Mouse (Mus musculus) stomach, embryonic 16.5 days (tissue): Measurements from ENCODE around the gene Aff3. TPM values are rescaled to one million over a fixed set of nuclear protein-coding genes. Genes with fewer than 3 reads are reported as not detected.

Experiments used
- ATAC-seq: fragments of 200-750 bp; cut with Nextera tagmentation; 2 replicates; pipeline ENCODE4 v1.8.0; 2017; ENCODE audit warnings: moderate number of reproducible peaks, moderate TSS enrichment; ENCODE audit not compliant: insufficient read depth, low FRiP score
- H3K27ac ChIP-seq: fragments of 300-500 bp; sonication (generic); 2 replicates; pipeline ENCODE4 v1.5.1; 2014; ENCODE audit warnings: low read length
- H3K27me3 ChIP-seq: fragments of 300-500 bp; sonication (generic); 2 replicates; pipeline ENCODE4 v1.6.1; 2014; ENCODE audit warnings: low read length, control low read depth, mixed read lengths; ENCODE audit not compliant: control insufficient read depth, insufficient read depth
- H3K36me3 ChIP-seq: fragments of 300-500 bp; sonication (generic); 2 replicates; pipeline ENCODE4 v1.6.1; 2014; ENCODE audit warnings: low read length; ENCODE audit not compliant: control insufficient read depth, insufficient read depth
- H3K4me1 ChIP-seq: fragments of 300-500 bp; sonication (generic); 2 replicates; pipeline ENCODE4 v1.6.1; 2014; ENCODE audit warnings: low read length, control low read depth, mixed read lengths; ENCODE audit not compliant: control insufficient read depth, insufficient read depth
- H3K4me2 ChIP-seq: fragments of 300-500 bp; sonication (generic); 2 replicates; pipeline ENCODE4 v1.6.1; 2014; ENCODE audit warnings: low read depth, low read length, mixed read lengths
- H3K4me3 ChIP-seq: fragments of 300-500 bp; sonication (generic); replicated peaks from 2 replicates; pipeline ENCODE4 v1.5.1; 2014; ENCODE audit warnings: mild to moderate bottlenecking, low read length
- H3K9ac ChIP-seq: fragments of 300-500 bp; sonication (generic); 2 replicates; pipeline ENCODE4 v1.6.1; 2014; ENCODE audit warnings: low read length
- H3K9me3 ChIP-seq: fragments of 300-500 bp; sonication (generic); replicated peaks from 2 replicates; pipeline ENCODE4 v1.6.1; 2016; ENCODE audit warnings: low read length, control low read depth; ENCODE audit not compliant: control insufficient read depth
- WGBS: fragments of 180-500 bp; shearing (Covaris S2); extraction: QIAGEN DNeasy Blood & Tissue Kit; methylation state at CpG from one replicate; pipeline ENCODE4 v1.1.7; 2014; 5-methylcytosine and 5-hydroxymethylcytosine counted together
- polyA plus RNA-seq: library from polyadenylated mRNA; unstranded; fragments of >200 nt; fragmentation: Nextera tagmentation; extraction: Ambion mirVana; gene quantifications from 2 replicates; pipeline ENCODE4 v1.2.1, GENCODE M21; 2015

Aff3 gene
- polyA plus RNA-seq, 1 experiment from 2014 or later: 3.0 TPM

GRCm38 (mm10) chr1:38516225-38516624 is 148.5 kb downstream of the Aff3 start:
- H3K27ac ChIP-seq: no peak overlapping the region
- H3K4me1 ChIP-seq: peaks cover 9% of the 10 kb centered on the region; the same call in 1 of the 2 replicates
- no peaks in the 10 kb centered on the region for H3K9me3 ChIP-seq
- H3K27me3 ChIP-seq: no peaks in the 10 kb centered on the region
- no peak overlapping the region for H3K4me2 ChIP-seq
- 0 out of 2 replicates have a peak, but pooled peaks cover under 1% of the 10 kb centered on the region for H3K36me3 ChIP-seq
- H3K4me3 ChIP-seq: no peak overlapping the region
- H3K9ac ChIP-seq: no peak overlapping the region
- 19% methylated on average over 1 of the region's 1 CpGs for WGBS
- ATAC-seq: no peak

DNA sequence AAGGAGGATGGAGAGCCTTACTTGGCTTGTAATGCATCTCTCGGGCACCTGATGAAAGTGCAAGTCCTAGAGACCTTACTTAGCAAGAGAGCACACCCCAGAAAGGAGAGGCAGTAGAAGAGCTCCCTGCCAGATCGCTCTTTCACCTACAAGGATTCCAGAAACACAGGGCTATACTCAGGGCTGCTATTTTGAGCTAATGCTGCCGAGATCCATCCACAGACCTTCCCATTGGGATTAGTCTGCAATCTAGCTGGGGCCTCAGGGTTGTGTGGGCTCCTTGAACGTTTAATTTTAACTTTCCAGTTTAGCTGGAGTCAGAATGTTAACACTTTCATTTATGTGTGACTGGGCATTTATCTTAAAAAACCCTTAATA is 150.1 kb downstream of the Aff3 start:
- no peak overlapping the region for H3K9ac ChIP-seq
- no peak overlapping the region for H3K4me3 ChIP-seq
- no peaks in the 10 kb centered on the region for H3K9me3 ChIP-seq
- H3K27ac ChIP-seq: no peak overlapping the region
- 65% methylated on average over 4 of the region's 4 CpGs for WGBS
- peaks cover 9% of the 10 kb centered on the region; the same call in 1 of the 2 replicates for H3K4me1 ChIP-seq
- no peaks in the 10 kb centered on the region for H3K27me3 ChIP-seq
- no peaks in the 10 kb centered on the region for H3K36me3 ChIP-seq
- H3K4me2 ChIP-seq: no peak overlapping the region
- ATAC-seq: no peak

DNA sequence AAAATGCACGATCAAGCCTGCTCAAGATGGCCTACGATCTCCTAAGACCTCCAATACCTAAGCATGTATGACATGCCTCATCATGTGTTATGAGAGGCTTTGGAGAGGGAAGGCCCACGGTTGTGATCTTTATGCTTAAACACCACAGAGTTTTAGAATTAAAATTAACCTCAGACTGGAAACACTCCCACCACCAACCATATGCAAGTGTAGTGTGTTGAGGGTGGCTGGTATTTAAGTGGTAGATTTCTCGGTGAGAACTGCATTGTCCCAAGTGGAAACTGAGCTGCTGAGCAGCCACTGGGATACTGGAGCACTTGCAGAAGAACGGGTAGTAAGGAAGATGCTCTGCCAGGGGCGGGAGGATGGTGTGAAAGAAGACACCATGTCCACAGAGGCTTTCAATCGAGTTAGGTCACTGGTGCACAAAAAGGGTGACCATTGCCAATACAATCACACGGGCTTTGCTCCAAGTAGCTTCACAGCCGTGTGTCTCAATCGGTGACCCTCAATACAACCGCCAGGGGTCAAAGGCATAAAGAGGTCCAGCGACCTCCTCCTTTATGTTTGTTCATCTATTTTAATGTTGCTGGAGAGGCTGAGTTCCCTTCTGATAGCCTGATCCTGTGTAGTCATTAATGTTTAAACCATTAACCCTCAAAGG is 150.7 kb downstream of the Aff3 start:
- Histone ChIP-seq H3K9me3 (no peaks in the 10 kb centered on the region), H3K27me3 (no peaks in the 10 kb centered on the region), H3K36me3 (no peaks in the 10 kb centered on the region), H3K27ac (no peak overlapping the region), H3K4me2 (no peak overlapping the region), H3K4me1 (peaks cover 9% of the 10 kb centered on the region; the same call in 1 of the 2 replicates), H3K4me3 (no peak overlapping the region), H3K9ac (no peak overlapping the region)
- no peak for ATAC-seq
- WGBS: 81% methylated on average over 12 of the region's 12 CpGs

GRCm38 (mm10) chr1:38512258-38513081 is 152.3 kb downstream of the Aff3 start:
- 37% methylated on average over 15 of the region's 15 CpGs for WGBS

GRCm38 (mm10) chr1:38511076-38511475 is 153.7 kb downstream of the Aff3 start:
- WGBS: 47% methylated on average over 5 of the region's 5 CpGs
- peaks cover 9% of the 10 kb centered on the region; the same call in 1 of the 2 replicates for H3K4me1 ChIP-seq

More at GRCm38 (mm10) chr1:38512258-38513081, 152.3 kb downstream of the Aff3 start:
- no peaks in the 10 kb centered on the region for H3K36me3 ChIP-seq
- no peaks in the 10 kb centered on the region for H3K27me3 ChIP-seq
- H3K27ac ChIP-seq: peak overlapping the region; percentile 48; the same call in 1 of the 2 replicates
- ATAC-seq: no peak
- no peak overlapping the region for H3K4me3 ChIP-seq
- H3K9me3 ChIP-seq: no peaks in the 10 kb centered on the region
- H3K9ac ChIP-seq: no peak overlapping the region
- H3K4me2 ChIP-seq: peak overlapping the region; percentile 19; the same call in 1 of the 2 replicates
- H3K4me1 ChIP-seq: peaks cover 9% of the 10 kb centered on the region; the same call in 1 of the 2 replicates

DNA sequence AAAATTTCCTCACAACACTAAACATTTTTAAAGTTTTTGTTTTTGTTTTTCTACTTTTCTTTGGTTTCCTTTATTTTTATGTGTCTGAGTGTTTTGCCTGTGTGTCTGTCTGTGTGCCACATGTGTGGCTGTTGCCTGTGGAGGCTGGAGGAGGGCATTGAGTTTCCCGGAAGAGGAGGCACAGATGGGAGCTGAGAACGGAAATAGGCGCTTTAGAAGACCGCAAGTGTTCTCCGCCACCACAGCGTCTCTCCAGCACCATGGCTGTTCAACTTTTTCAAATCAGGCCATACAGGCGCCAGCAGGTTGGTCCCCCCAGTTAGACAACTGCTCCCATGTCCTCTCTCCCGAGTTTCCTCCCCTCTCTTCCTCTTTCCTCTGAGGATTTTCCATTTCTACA is 155.5 kb downstream of the Aff3 start:
- peaks cover 9% of the 10 kb centered on the region; the same call in 1 of the 2 replicates for H3K4me1 ChIP-seq
- H3K4me3 ChIP-seq: no peak overlapping the region
- no peaks in the 10 kb centered on the region for H3K9me3 ChIP-seq
- WGBS: 88% methylated on average over 8 of the region's 8 CpGs
- H3K36me3 ChIP-seq: no peaks in the 10 kb centered on the region
- ATAC-seq: no peak
- no peak overlapping the region for H3K9ac ChIP-seq
- H3K27ac ChIP-seq: no peak overlapping the region
- no peak overlapping the region for H3K4me2 ChIP-seq
- no peaks in the 10 kb centered on the region for H3K27me3 ChIP-seq

More at GRCm38 (mm10) chr1:38511076-38511475, 153.7 kb downstream of the Aff3 start:
- H3K9me3 ChIP-seq: no peaks in the 10 kb centered on the region
- no peak overlapping the region for H3K4me3 ChIP-seq
- ATAC-seq: no peak
- no peak overlapping the region for H3K4me2 ChIP-seq
- H3K9ac ChIP-seq: no peak overlapping the region
- 0 out of 2 replicates have a peak overlapping the region, but pooled peaks have one; percentile 11 for H3K27ac ChIP-seq
- no peaks in the 10 kb centered on the region for H3K27me3 ChIP-seq
- H3K36me3 ChIP-seq: no peaks in the 10 kb centered on the region

GRCm38 (mm10) chr1:38507636-38508179 is 157.0 kb downstream of the Aff3 start:
- Histone ChIP-seq H3K27ac (no peak overlapping the region), H3K9ac (no peak overlapping the region), H3K4me3 (no peak overlapping the region), H3K4me2 (no peak overlapping the region), H3K9me3 (no peaks in the 10 kb centered on the region), H3K4me1 (peaks cover 7% of the 10 kb centered on the region; the same call in 1 of the 2 replicates), H3K36me3 (no peaks in the 10 kb centered on the region), H3K27me3 (no peaks in the 10 kb centered on the region)
- no peak for ATAC-seq
- 72% methylated on average over 7 of the region's 7 CpGs for WGBS

DNA sequence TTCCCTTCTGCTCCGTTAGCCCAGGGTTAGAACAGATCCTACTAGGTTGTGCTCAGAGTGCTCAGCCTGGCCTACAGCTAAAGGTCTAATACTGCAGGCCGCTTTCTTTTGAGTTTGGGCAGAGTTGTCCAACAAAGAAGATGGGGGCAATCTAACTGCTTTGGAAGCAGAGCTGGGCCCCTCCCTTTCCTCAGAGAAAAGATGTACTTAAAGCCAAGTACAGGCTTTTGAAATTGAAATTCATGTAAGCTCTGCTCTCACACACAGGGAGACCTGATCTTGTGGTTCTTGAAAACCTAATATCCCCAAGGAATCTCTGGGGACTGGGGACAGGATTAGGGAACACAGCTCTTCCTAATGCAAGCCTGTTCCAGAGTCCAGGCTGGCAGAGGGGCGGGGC is 158.4 kb downstream of the Aff3 start:
- 93% methylated on average over 3 of the region's 3 CpGs for WGBS
- ATAC-seq: no peak

More for the DNA sequence above, 158.4 kb downstream of the Aff3 start:
- no peak overlapping the region for H3K4me3 ChIP-seq
- no peak overlapping the region for H3K9ac ChIP-seq
- H3K36me3 ChIP-seq: no peaks in the 10 kb centered on the region
- no peak overlapping the region for H3K27ac ChIP-seq
- H3K4me2 ChIP-seq: no peak overlapping the region
- H3K9me3 ChIP-seq: no peaks in the 10 kb centered on the region
- no peaks in the 10 kb centered on the region for H3K27me3 ChIP-seq
- no peaks in the 10 kb centered on the region for H3K4me1 ChIP-seq
